Mouse (Mus musculus) megakaryocyte, embryonic 14.5 days (primary cell): ENCODE measurements around the gene Alg2.

Experiments used
- FLI1 ChIP-seq: IDR thresholded peaks from 2 replicates; pipeline ENCODE4 v1.6.1; 2012; ENCODE audit warnings: low read length, inconsistent platforms, mixed read lengths
- GATA1 ChIP-seq: IDR thresholded peaks from 3 replicates; pipeline ENCODE4 v1.6.1; 2012; ENCODE audit warnings: mixed read lengths, low read length, inconsistent platforms, borderline replicate concordance

GRCm38 (mm10) chr4:47437365-47438340, 36.5 kb downstream of the Alg2 start:
- TF ChIP-seq GATA1: no peak
- TF ChIP-seq FLI1: no peak
